Mouse (Mus musculus) small intestine, adult 2 months (tissue): ENCODE data around the gene Polg2.
"Not testable (repeated sequence)": the region's sequence is repeated elsewhere in the genome, so short reads cannot be mapped to it uniquely, and the experiment has no call there.

ENCODE experiments used
- CTCF ChIP-seq: fragments of 200-500 bp; IDR thresholded peaks from 2 replicates; pipeline ENCODE4 v1.5.1; 2012; ENCODE audit warnings: low read depth, mild to moderate bottlenecking, control low read depth, inconsistent platforms, low read length, moderate library complexity, mixed read lengths; ENCODE audit not compliant: insufficient replicate concordance, insufficient read length; ENCODE audit errors: extremely low read depth
- POLR2A ChIP-seq: fragments of 200-500 bp; IDR thresholded peaks from 2 replicates; pipeline ENCODE4 v1.6.1; 2012; ENCODE audit warnings: low read depth, mild to moderate bottlenecking, control low read depth, inconsistent platforms, low read length, moderate library complexity

GRCm38 (mm10) chr11:106740724-106741123, 38.6 kb downstream of the Polg2 start:
- TF ChIP-seq POLR2A, CTCF: not testable (repeated sequence)
